Mouse (Mus musculus) B cell, adult 2 months (primary cell): ENCODE measurements around the gene Ubxn7.

Experiments used
- DNase-seq, 2 experiments: peaks; one replicate each; pipeline ENCODE4 v3.0.0; 2022

Ubxn7 gene

DNA sequence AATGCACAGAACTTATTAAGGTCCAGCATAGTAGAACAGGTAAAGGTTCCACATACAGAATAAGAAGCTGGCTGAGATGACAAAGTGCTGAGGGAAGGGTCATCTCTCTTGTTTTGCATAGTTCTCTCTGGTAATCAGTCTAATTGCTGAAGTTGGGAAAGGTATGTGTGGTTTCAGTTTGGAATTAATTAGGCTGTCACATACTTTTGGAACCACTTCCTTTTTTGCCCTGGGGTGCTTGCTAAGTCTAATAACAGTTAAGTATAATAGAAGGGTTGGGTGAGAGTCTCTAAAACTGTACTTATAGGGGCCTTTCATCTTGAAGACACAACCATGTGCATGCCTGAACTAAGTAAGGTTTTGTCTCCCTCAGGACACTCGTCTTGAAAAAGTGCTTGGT lies 104.6 kb downstream of the Ubxn7 start:
- no peak for DNase-seq

DNA sequence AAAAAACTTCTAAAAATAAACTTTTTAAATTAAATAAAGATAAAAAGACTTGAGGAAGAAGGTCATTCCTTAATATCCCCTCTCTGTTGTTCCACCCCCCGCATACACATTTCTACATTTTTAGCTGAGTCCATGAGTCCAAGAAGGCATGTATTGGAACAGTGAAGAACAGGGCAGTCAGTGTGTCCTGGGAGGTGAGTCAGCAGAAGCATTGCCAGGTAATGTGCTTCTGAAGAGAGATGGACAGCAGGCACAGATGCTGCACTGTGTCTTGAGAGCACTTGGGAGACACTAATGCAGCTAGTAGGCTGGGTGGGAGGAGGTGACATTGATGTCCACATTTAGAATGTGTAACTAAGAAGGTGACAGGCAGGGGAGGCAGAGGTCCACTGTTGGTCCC lies 105.2 kb downstream of the Ubxn7 start:
- DNase-seq, result no peak

DNA sequence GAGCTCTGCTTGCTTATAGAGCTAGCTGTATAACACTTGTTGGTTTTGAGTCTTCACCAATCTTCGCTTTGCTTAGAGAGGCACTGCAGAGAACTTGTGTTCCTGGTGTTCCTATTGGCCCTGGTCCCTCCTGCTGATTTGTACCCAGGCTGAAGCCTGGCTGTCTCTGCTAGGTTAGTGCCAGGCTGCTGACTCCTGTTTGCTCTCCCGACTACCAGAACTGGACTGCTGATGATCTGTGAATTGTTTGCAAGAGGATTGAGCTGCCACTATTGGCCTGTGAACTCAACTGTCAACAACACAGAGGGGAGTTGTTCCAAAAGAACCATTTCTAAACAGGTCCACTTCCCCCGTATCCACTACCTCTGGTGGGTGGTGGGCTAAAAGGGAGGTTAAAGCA lies 109.4 kb downstream of the Ubxn7 start:
- no peak for DNase-seq
